Mouse (Mus musculus): ENCODE data around the gene Usp6nl.

GRCm38 (mm10) chr2:6283569-6283968, 38.9 kb upstream of the Usp6nl start:
- TF ChIP-seq CTCF (IDR thresholded peaks at IDR 0.05; ENCODE audit: low read depth) (no peak), EP300 (IDR thresholded peaks at IDR 0.05; ENCODE audit: low read depth) (no peak)
